ENCODE assay signal across 13 mouse cellular contexts in the genomic region with DNA sequence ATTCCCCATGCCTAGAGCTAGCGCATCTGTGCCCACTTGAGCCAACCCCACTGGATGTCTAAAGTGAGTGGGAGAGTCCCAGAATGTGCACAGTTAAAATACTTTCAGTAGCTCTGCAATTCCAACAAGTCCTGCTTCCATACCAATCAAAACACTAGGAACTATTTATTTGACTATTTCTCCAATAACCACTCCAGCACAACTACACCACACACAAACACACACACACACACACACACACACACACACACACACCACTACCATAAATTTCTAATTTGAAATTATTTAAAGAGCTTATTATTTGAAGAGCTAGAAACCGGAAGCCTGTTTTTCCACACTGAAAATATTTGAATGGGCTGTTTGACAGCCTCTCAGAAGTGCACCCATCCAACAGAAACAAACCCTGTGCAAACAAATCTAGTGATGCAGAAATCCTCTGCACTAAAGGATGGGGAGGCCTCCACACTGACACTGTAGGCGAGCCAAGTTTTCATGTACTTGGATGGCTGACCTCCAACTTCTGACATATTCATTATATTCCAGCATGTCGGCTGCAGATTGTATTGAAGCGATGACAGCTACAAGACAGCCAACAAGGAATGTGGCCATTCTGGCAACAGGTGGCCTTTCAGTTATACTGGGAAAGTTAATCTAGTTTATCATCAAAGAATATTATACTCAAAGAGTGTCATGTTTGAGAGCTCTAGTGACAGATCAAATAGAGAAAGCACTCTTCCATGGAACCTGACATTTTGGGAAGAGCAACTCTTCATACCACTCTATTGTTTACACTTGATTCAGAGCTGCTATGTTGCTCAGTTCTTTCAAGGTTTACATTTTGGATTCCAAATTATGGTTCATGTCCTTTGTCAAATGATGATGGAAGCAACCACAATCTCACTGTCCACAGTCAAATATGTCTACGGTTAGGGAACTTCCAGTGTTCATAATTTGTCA.
A peak's percentile ranks its signal among the peaks of the same experiment; 100 is the strongest.
DNase-seq lines count a peak whose midpoint lies in the region; ATAC-seq lines count a peak whose summit lies in the region.
"Had no signal": no experiment of that assay in that cellular context is flagged by ENCODE, and none has a peak within 500 bp of the region (broad histone marks: within the 10 kb centered on the region; RNA-seq: fewer than 3 reads in every experiment).

No protein-coding gene starts in this region.

- DNase-seq in heart, embryonic 10.5 days (ENCODE audit: low spot score) = no peak
- DNase-seq in kidney, postnatal 4 days = peak; percentile 26 to 44
- no peak for DNase-seq in kidney, adult 11 months
- peak; percentile 27 for DNase-seq in 3T3-L1 (ENCODE audit: low read depth, low spot score)
- peak; percentile 49 for DNase-seq in NIH3T3 (ENCODE audit: low read depth)
- DNase-seq in right cerebral cortex, adult 18-20 months = no peak
- DNase-seq: cerebellum, adult 9-11 months had no signal

- 42% methylated on average over 6 of the region's 6 CpGs for WGBS in heart, embryonic 15.5 days
- WGBS in heart, embryonic 10.5 days = 78% methylated on average over 6 of the region's 6 CpGs

- no peaks in the 10 kb centered on the region for H3K36me3 ChIP-seq in heart, embryonic 15.5 days
- H3K36me3 ChIP-seq in heart, embryonic 10.5 days = no peaks in the 10 kb centered on the region
- H3K36me3 ChIP-seq: embryonic facial prominence, embryonic 13.5 days; liver, embryonic 15.5 days; neural tube, embryonic 15.5 days had no signal

- no peak overlapping the region for H3K4me3 ChIP-seq in heart, embryonic 15.5 days
- no peak overlapping the region for H3K4me3 ChIP-seq in heart, embryonic 10.5 days
- H3K4me3 ChIP-seq: embryonic facial prominence, embryonic 13.5 days; liver, embryonic 15.5 days; neural tube, embryonic 15.5 days had no signal

- peaks cover 13% of the 10 kb centered on the region for H3K4me1 ChIP-seq in heart, embryonic 15.5 days (replicated peaks)
- no peaks in the 10 kb centered on the region for H3K4me1 ChIP-seq in heart, embryonic 10.5 days
- H3K4me1 ChIP-seq: embryonic facial prominence, embryonic 13.5 days; liver, embryonic 15.5 days; neural tube, embryonic 15.5 days had no signal

- no peak overlapping the region for H3K27ac ChIP-seq in heart, embryonic 15.5 days
- H3K27ac ChIP-seq in heart, embryonic 10.5 days = no peak overlapping the region
- H3K27ac ChIP-seq: embryonic facial prominence, embryonic 13.5 days; liver, embryonic 15.5 days; neural tube, embryonic 15.5 days had no signal

- peak; percentile 85 for ATAC-seq in heart, embryonic 15.5 days (replicated peaks; ENCODE audit: insufficient number of reproducible peaks, insufficient read depth, low FRiP score, low read depth)
- ATAC-seq: inflammation-experienced regulatory T-cells, adult 6 months; midbrain, embryonic 16.5 days had no signal

- H3K27me3 ChIP-seq in heart, embryonic 15.5 days = peaks cover 42% of the 10 kb centered on the region
- H3K27me3 ChIP-seq in heart, embryonic 10.5 days (ENCODE audit: insufficient read depth, poor library complexity, severe bottlenecking) = peaks cover 15% of the 10 kb centered on the region; the same call in 1 of the 2 replicates
- H3K27me3 ChIP-seq: liver, embryonic 15.5 days; neural tube, embryonic 15.5 days had no signal

- no peak overlapping the region for H3K9ac ChIP-seq in heart, embryonic 15.5 days
- H3K9ac ChIP-seq: embryonic facial prominence, embryonic 13.5 days; liver, embryonic 15.5 days; neural tube, embryonic 15.5 days had no signal

- H3K9me3 ChIP-seq in heart, embryonic 15.5 days (replicated peaks) = no peaks in the 10 kb centered on the region
- no peaks in the 10 kb centered on the region for H3K9me3 ChIP-seq in heart, embryonic 10.5 days
- H3K9me3 ChIP-seq: embryonic facial prominence, embryonic 13.5 days; liver, embryonic 15.5 days; neural tube, embryonic 15.5 days had no signal

- H3K4me2 ChIP-seq in heart, embryonic 15.5 days = no peak overlapping the region
- H3K4me2 ChIP-seq: embryonic facial prominence, embryonic 13.5 days; liver, embryonic 15.5 days; neural tube, embryonic 15.5 days had no signal

Comparison
In these comparisons a context has a peak if more than half of its experiments do, and no peak if none do; other contexts are left out.
1. DNase-seq: peak in kidney, postnatal 4 days (2 of 2), 3T3-L1 (single experiment) and NIH3T3 (single experiment); none in heart, embryonic 10.5 days (single experiment), kidney, adult 11 months (single experiment) and right cerebral cortex, adult 18-20 months (single experiment).